Mouse (Mus musculus): ENCODE results near the gene Rgcc. TPM values are rescaled to one million over a fixed set of nuclear protein-coding genes. Genes with fewer than 3 reads are reported as not detected.

Gene Rgcc
- 44.4 and 45.9 TPM in 2 replicates for polyA plus RNA-seq (2015; fragmentation: Nextera tagmentation; extraction: Ambion mirVana)

- peak within 1 kb of the TSS; percentile 100 for H3K4me2 ChIP-seq (replicated peaks)
- no peaks in the 10 kb centered on the region for H3K27me3 ChIP-seq (replicated peaks)
- no peaks in the 10 kb centered on the region for H3K9me3 ChIP-seq
- H3K36me3 ChIP-seq = no peaks in the 10 kb centered on the region
- under 1% methylated on average over 34 of the region's 34 CpGs for WGBS
- H3K27ac ChIP-seq = 0 out of 2 replicates have a peak within 1 kb of the TSS, but pooled peaks have one; percentile 4
- peak within 1 kb of the TSS; percentile 62 for H3K9ac ChIP-seq
- ATAC-seq = peak; percentile 97
- H3K4me1 ChIP-seq (replicated peaks) = peaks cover 9% of the 10 kb centered on the region
- H3K4me3 ChIP-seq (replicated peaks) = peak within 1 kb of the TSS; percentile 56
Measured at GRCm38 (mm10) chr14:79301466-79301875, at the start of gene Rgcc. Rgcc (minus strand) TSS chr14:79301645.

- 75% methylated on average over 3 of the region's 3 CpGs for WGBS
- Histone ChIP-seq H3K36me3 (peaks cover 27% of the 10 kb centered on the region), H3K4me1 (replicated peaks) (no peaks in the 10 kb centered on the region), H3K27me3 (replicated peaks) (no peaks in the 10 kb centered on the region), H3K9me3 (no peaks in the 10 kb centered on the region), H3K9ac (no peak overlapping the region), H3K4me2 (replicated peaks) (no peak overlapping the region), H3K4me3 (replicated peaks) (no peak overlapping the region), H3K27ac (no peak overlapping the region)
- no peak for ATAC-seq
Measured at GRCm38 (mm10) chr14:79346384-79346783, 44.9 kb upstream of the Rgcc start.

GRCm38 (mm10) chr14:79335613-79336012 is 34.2 kb upstream of the Rgcc start:
- no peak overlapping the region for H3K4me3 ChIP-seq (replicated peaks)
- H3K9ac ChIP-seq = no peak overlapping the region
- no peaks in the 10 kb centered on the region for H3K27me3 ChIP-seq (replicated peaks)
- no peaks in the 10 kb centered on the region for H3K9me3 ChIP-seq
- H3K4me1 ChIP-seq (replicated peaks) = peaks cover 4% of the 10 kb centered on the region; the same call in 1 of the 2 replicates
- 92% methylated on average over 3 of the region's 3 CpGs for WGBS
- H3K36me3 ChIP-seq = peaks cover 13% of the 10 kb centered on the region
- no peak for ATAC-seq
- no peak overlapping the region for H3K27ac ChIP-seq
- no peak overlapping the region for H3K4me2 ChIP-seq (replicated peaks)

- Histone ChIP-seq H3K27me3 (replicated peaks) (no peaks in the 10 kb centered on the region), H3K9ac (no peak overlapping the region), H3K36me3 (peaks cover 9% of the 10 kb centered on the region), H3K27ac (no peak overlapping the region), H3K4me1 (replicated peaks) (peaks cover 4% of the 10 kb centered on the region; the same call in 1 of the 2 replicates), H3K9me3 (no peaks in the 10 kb centered on the region), H3K4me3 (replicated peaks) (no peak overlapping the region), H3K4me2 (replicated peaks) (no peak overlapping the region)
- WGBS = 71% methylated on average over 7 of the region's 7 CpGs
- 0 out of 2 replicates have a peak, but pooled peaks have one; percentile 24 for ATAC-seq
Measured at GRCm38 (mm10) chr14:79331936-79332335, 30.5 kb upstream of the Rgcc start.

GRCm38 (mm10) chr14:79330944-79331561 is 29.6 kb upstream of the Rgcc start:
- peak; percentile 66 for ATAC-seq
- no peak overlapping the region for H3K4me3 ChIP-seq (replicated peaks)
- 40% methylated on average over 16 of the region's 16 CpGs for WGBS

GRCm38 (mm10) chr14:79327033-79327432 is 25.6 kb upstream of the Rgcc start:
- H3K36me3 ChIP-seq = no peaks in the 10 kb centered on the region
- ATAC-seq = 0 out of 2 replicates have a peak, but pooled peaks have one; percentile 9
- H3K4me2 ChIP-seq (replicated peaks) = no peak overlapping the region
- H3K4me1 ChIP-seq (replicated peaks) = peaks cover 4% of the 10 kb centered on the region; the same call in 1 of the 2 replicates
- H3K4me3 ChIP-seq (replicated peaks) = no peak overlapping the region
- no peaks in the 10 kb centered on the region for H3K9me3 ChIP-seq
- no peak overlapping the region for H3K27ac ChIP-seq
- 28% methylated on average over 5 of the region's 5 CpGs for WGBS
- no peaks in the 10 kb centered on the region for H3K27me3 ChIP-seq (replicated peaks)
- H3K9ac ChIP-seq = no peak overlapping the region

More at GRCm38 (mm10) chr14:79330944-79331561, 29.6 kb upstream of the Rgcc start:
- peaks cover 5% of the 10 kb centered on the region for H3K36me3 ChIP-seq
- H3K9ac ChIP-seq = no peak overlapping the region
- H3K4me2 ChIP-seq (replicated peaks) = peak overlapping the region; percentile 33; the same call in 1 of the 2 replicates
- no peak overlapping the region for H3K27ac ChIP-seq
- H3K4me1 ChIP-seq (replicated peaks) = peaks cover 4% of the 10 kb centered on the region; the same call in 1 of the 2 replicates
- no peaks in the 10 kb centered on the region for H3K27me3 ChIP-seq (replicated peaks)
- H3K9me3 ChIP-seq = no peaks in the 10 kb centered on the region

GRCm38 (mm10) chr14:79324112-79324840 is 22.8 kb upstream of the Rgcc start:
- Histone ChIP-seq H3K9me3 (no peaks in the 10 kb centered on the region), H3K36me3 (no peaks in the 10 kb centered on the region), H3K27ac (no peak overlapping the region), H3K27me3 (replicated peaks) (no peaks in the 10 kb centered on the region), H3K4me3 (replicated peaks) (no peak overlapping the region), H3K9ac (no peak overlapping the region), H3K4me1 (replicated peaks) (no peaks in the 10 kb centered on the region), H3K4me2 (replicated peaks) (no peak overlapping the region)
- no peak for ATAC-seq
- 78% methylated on average over 10 of the region's 10 CpGs for WGBS

- H3K4me2 ChIP-seq (replicated peaks) = no peak overlapping the region
- H3K4me1 ChIP-seq (replicated peaks) = no peaks in the 10 kb centered on the region
- no peaks in the 10 kb centered on the region for H3K9me3 ChIP-seq
- no peak overlapping the region for H3K4me3 ChIP-seq (replicated peaks)
- no peaks in the 10 kb centered on the region for H3K36me3 ChIP-seq
- H3K27ac ChIP-seq = no peak overlapping the region
- H3K27me3 ChIP-seq (replicated peaks) = no peaks in the 10 kb centered on the region
- WGBS = 81% methylated on average over 5 of the region's 5 CpGs
- ATAC-seq = no peak
- H3K9ac ChIP-seq = no peak overlapping the region
Measured at GRCm38 (mm10) chr14:79321881-79322280, 20.4 kb upstream of the Rgcc start.

GRCm38 (mm10) chr14:79321152-79321551 is 19.7 kb upstream of the Rgcc start:
- no peak overlapping the region for H3K27ac ChIP-seq
- no peaks in the 10 kb centered on the region for H3K4me1 ChIP-seq (replicated peaks)
- 27% methylated on average over 8 of the region's 8 CpGs for WGBS
- no peaks in the 10 kb centered on the region for H3K9me3 ChIP-seq
- no peak overlapping the region for H3K4me3 ChIP-seq (replicated peaks)
- peak; percentile 61 for ATAC-seq
- H3K4me2 ChIP-seq (replicated peaks) = no peak overlapping the region
- H3K36me3 ChIP-seq = no peaks in the 10 kb centered on the region
- H3K27me3 ChIP-seq (replicated peaks) = no peaks in the 10 kb centered on the region
- H3K9ac ChIP-seq = no peak overlapping the region

GRCm38 (mm10) chr14:79317602-79318001 is 16.2 kb upstream of the Rgcc start:
- ATAC-seq = no peak
- Histone ChIP-seq H3K27me3 (replicated peaks) (no peaks in the 10 kb centered on the region), H3K4me1 (replicated peaks) (0 out of 2 replicates have a peak, but pooled peaks cover 2% of the 10 kb centered on the region), H3K9me3 (no peaks in the 10 kb centered on the region), H3K9ac (no peak overlapping the region), H3K36me3 (no peaks in the 10 kb centered on the region), H3K4me3 (replicated peaks) (no peak overlapping the region), H3K4me2 (replicated peaks) (no peak overlapping the region), H3K27ac (no peak overlapping the region)
- 75% methylated on average over 2 of the region's 2 CpGs for WGBS

GRCm38 (mm10) chr14:79315877-79316276 is 14.4 kb upstream of the Rgcc start:
- H3K4me2 ChIP-seq (replicated peaks) = no peak overlapping the region
- H3K27me3 ChIP-seq (replicated peaks) = no peaks in the 10 kb centered on the region
- H3K9me3 ChIP-seq = no peaks in the 10 kb centered on the region
- no peak overlapping the region for H3K4me3 ChIP-seq (replicated peaks)
- H3K27ac ChIP-seq = no peak overlapping the region
- ATAC-seq = no peak
- no peak overlapping the region for H3K9ac ChIP-seq
- WGBS = 46% methylated on average over 7 of the region's 7 CpGs
- 0 out of 2 replicates have a peak, but pooled peaks cover 2% of the 10 kb centered on the region for H3K4me1 ChIP-seq (replicated peaks)
- no peaks in the 10 kb centered on the region for H3K36me3 ChIP-seq

GRCm38 (mm10) chr14:79314245-79315010 is 13.0 kb upstream of the Rgcc start:
- no peak overlapping the region for H3K4me2 ChIP-seq (replicated peaks)
- no peak overlapping the region for H3K9ac ChIP-seq
- H3K36me3 ChIP-seq = no peaks in the 10 kb centered on the region
- no peak overlapping the region for H3K27ac ChIP-seq
- WGBS = 82% methylated on average over 12 of the region's 12 CpGs
- no peaks in the 10 kb centered on the region for H3K9me3 ChIP-seq
- no peak overlapping the region for H3K4me3 ChIP-seq (replicated peaks)
- ATAC-seq = no peak
- H3K4me1 ChIP-seq (replicated peaks) = 0 out of 2 replicates have a peak, but pooled peaks cover 2% of the 10 kb centered on the region
- no peaks in the 10 kb centered on the region for H3K27me3 ChIP-seq (replicated peaks)

Measured in intestine, embryonic 15.5 days (tissue).